Mouse (Mus musculus): ENCODE data around the gene Flt3.
A peak's percentile ranks its signal among the peaks of the same experiment; 100 is the strongest.

Gene Flt3

DNA sequence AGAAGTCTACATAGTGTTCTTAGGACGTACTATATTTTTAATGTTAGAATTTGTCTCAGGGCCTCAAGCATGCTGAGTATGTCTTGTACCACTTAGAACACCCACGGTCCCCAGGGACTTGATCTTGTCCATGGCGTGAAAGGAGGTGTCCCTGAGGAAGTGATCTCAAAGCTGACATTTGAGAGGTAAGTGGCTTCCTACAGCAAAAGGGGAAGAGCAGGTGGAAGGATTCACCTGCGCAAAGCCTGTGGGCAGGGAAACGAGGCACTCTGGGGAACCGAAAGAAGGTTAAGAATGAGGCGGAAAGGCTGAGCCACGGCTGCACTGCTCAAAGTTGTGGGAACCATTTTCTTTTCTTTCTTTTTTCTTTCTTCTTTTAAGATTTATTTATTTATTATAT lies 48.4 kb downstream of the Flt3 start:
- no peak for DNase-seq

GRCm38 (mm10) chr5:147345981-147346380 lies 54.3 kb downstream of the Flt3 start:
- no peak for DNase-seq

DNA sequence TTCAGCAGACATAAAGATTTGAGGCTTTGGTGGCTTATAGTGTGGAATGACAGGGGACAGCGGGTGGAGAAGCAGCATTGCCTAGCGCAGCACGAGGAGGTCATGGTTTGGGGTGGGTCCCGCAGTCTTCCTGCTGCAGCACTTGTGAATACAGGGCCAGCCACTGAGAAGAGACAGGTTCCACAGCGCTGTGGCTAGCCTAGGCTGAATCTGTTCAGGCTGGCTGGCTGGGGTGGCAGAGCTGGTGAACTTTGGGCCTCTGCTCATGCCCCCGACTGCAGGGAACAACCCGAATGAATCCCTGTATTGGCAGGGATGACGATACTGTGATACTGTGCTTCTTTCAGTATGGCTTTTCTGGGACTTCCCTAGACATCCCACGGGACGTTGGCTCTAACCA lies 56.4 kb downstream of the Flt3 start:
- DNase-seq, result no peak

GRCm38 (mm10) chr5:147342901-147343300 lies 57.4 kb downstream of the Flt3 start:
- DNase-seq, result no peak

GRCm38 (mm10) chr5:147340741-147341414 lies 59.4 kb downstream of the Flt3 start:
- no peak for DNase-seq

GRCm38 (mm10) chr5:147339560-147339959 lies 60.7 kb downstream of the Flt3 start:
- DNase-seq, result no peak

DNA sequence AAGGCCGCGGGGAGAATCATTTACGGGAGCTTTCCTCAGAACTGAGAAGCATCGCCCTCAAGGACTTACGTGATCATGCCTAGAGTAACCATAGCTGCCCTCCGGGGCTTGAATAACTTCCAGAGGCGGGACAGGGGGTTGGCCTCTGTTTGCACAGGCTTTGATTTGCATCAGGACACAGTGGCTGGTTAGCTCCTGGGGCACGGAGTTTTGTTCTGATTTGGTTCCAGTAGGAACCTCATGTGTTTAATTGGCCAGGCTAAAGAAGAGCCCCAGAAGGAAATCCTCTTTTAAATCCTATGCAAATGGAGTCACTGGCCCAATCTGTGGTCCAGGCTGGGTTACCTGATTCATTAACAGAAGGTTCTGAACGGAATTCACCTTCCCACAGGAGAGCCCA lies 61.3 kb downstream of the Flt3 start:
- no peak for DNase-seq

- no peak for DNase-seq
These were observed 67.6 kb downstream of the Flt3 start for GRCm38 (mm10) chr5:147332711-147333110.

DNA sequence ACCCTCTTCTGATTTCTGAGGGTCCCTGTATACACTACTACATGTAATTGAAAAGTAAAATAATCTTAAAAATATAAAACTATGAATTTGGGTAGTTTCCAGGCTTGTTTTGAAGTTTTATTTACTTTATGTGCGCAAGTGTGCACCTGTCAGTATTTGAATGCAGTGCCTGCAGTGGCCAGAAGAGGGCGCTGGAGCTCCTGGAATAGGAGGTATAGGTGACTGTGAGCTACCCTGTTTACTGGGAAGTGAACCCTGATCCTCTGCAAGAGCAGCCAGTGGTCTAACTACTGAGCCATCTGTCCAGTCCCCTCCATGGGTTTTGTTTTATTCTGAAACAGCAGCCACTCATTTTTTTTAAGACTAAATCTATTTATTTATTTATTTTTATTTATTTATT lies 68.7 kb downstream of the Flt3 start:
- DNase-seq, result peak in 1 of 2 experiments; percentile 13

DNA sequence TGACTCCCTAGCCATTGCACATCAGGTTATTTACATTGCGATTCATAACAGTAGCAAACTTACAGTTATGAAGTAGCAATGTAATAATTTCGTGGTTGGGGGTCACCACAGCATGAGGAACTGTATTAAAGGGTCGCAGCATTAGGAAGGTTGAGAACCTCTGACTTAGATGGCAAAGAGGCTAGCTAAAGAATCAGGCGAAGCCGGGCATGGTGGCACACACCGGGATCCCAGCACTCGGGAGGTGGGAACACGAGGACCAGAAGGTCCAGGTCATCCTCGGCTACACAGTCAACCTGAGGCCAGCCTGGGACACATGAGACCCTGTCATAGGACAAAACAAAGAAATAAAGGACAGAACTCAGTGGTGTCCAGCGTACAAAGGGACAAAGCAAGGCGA lies 70.3 kb downstream of the Flt3 start:
- no peak for DNase-seq

DNA sequence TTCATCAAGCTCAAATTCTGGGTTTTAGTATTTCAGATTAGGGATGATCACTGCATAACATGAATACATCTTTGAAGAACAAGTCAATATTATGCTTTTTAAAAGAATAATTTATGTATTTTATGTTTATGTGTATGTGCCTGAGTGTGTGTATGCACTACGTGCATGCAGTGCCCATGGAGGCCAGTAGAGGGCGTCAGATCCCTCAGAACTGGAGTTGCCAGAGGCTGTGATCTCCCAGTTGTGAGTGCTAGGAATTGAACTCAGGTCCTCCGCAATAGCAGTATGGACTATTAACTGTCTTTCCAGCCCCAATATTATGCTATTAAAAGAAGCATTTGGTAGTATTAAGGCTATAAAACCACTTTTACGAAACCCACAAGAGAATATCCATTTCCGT lies 72.7 kb downstream of the Flt3 start:
- no peak for DNase-seq

DNA sequence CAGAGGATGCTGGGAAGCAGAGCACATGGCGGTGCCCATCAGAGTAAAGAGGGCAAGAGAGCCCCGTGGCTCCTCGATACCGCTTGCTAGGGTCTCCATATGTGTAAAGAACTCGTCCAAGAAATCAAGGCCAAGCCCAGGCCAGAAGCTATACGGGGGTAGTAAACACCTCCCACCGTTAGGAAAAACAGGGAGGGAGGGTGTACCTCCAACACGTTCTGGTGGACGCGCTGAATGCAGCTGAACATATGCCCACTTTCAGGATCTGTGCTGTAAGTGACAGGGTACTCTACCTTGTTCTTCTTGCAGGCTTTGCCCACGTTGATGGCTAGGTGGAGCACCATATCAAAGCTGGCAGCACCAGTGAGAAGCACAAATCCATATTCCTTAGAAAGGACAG lies 74.4 kb downstream of the Flt3 start:
- DNase-seq, result no peak

GRCm38 (mm10) chr5:147323237-147323917 lies 76.9 kb downstream of the Flt3 start:
- DNase-seq, result peak; percentile 52 to 58

GRCm38 (mm10) chr5:147322183-147322582 lies 78.1 kb downstream of the Flt3 start, which contains the start of gene Urad:
TSS of gene Urad (minus strand) at chr5:147322440.
- DNase-seq, result no peak

GRCm38 (mm10) chr5:147319653-147320052 lies 80.6 kb downstream of the Flt3 start:
- DNase-seq, result peak in 1 of 2 experiments; percentile 23

DNA sequence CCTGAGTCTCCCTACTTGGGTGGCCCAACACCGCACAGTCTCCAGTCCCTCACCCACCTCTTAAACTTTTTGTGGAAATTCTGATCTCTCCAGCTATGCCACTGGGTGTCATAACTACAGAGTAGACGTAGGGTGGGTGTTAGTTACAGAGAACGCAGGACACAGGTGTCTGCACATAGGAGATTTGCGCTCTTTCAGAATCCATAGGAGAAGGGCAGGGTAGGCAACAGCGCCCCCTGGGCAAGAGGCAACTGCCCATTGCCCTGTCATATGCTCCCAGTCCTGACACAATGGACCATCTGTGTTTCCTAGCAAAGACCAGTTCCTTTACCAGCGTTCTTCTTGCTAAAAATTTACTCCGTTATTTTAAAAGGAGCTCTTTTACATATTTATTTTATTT lies 82.3 kb downstream of the Flt3 start:
- DNase-seq, result no peak

GRCm38 (mm10) chr5:147317321-147317720 lies 83.0 kb downstream of the Flt3 start:
- DNase-seq, result no peak

DNA sequence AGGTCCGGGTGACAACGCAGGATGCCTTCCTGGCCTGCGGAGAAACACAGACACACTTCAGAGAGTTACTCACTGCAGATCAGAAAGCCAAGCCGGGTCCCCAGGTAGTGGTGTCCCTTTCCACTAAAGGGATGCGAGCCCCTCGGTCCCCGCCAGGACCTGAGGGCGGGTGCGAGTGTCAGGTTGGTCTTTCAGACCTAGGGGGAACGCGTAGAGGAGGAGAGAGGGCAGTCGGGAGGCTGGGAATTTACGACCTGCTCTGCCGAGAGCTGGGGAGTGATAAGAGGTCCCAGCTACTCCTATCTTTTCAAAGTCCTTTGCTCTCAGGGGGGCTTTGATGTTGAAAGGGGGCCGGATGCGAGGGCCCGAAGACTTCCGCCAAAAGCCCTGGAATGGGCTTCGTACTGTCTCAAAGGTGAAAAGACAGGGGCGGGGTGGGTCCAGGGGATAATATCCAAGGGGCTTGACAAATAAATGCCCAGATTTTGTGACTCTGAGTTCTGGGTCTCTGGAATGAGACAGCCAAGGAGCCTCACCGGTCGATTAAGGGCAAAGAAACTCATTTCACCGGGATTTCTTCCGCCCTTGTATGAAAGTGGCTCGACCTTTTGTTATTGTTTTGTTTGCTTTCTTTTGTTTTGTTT lies 84.7 kb downstream of the Flt3 start:
- DNase-seq, result no peak

DNA sequence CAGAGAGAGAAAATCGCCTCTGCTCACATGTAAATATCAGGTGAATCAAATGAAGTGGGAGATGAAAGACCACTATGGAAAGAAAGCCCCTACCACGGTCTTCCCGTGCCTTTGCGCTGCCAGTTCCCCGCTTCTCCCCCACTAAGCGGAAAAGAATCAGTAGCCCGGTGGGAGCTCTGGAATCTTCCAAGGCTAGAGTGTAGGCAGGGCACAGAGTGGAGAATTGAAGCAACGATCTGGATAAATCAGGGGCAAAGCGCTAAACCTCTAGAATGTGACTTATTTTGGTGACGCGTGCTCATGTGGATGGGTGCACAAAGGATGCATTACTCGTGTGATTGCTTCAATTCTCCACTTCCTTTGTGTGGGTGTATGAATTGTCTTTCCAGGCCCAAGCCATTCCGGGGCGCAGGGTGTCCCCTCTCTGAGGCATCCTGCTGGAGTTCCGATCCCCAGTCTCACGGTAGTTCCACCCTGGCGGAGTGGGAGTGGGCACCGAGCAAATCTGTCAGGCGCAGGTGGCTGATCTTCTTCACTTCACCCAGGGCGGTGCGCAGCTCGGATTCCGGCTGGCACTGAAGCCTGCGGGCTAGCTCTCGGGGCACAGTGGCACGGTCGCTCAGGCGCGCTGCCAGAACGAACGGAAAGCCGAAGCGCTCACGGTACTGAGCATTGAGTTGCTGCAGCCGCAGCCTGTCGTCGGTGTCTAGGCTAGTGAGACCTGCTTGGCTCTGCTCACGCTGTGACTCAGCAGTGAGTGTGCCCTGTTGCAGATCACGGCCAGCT lies 85.5 kb downstream of the Flt3 start:
- no peak for DNase-seq

GRCm38 (mm10) chr5:147312830-147313685 lies 87.2 kb downstream of the Flt3 start:
- no peak for DNase-seq

DNA sequence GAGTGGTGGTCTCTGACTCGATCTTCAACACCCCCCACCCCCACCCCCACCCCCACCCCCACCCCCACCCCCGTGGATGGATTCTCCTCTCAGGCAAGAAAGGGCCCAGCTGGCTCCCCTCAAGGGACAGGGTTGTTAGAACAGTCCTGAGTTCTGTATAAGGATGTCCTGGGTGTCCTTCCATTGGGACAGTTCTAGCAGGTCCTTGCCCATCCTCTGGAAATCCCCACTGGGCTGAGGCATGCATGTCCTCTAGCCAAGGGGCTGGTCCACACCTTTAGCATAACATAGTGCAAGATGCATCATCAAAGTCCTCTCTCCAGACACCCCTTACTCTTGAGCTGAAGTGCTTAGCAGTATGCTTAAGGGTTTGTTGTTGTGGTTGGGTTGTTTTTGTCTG lies 90.5 kb downstream of the Flt3 start:
- DNase-seq, result no peak

DNA sequence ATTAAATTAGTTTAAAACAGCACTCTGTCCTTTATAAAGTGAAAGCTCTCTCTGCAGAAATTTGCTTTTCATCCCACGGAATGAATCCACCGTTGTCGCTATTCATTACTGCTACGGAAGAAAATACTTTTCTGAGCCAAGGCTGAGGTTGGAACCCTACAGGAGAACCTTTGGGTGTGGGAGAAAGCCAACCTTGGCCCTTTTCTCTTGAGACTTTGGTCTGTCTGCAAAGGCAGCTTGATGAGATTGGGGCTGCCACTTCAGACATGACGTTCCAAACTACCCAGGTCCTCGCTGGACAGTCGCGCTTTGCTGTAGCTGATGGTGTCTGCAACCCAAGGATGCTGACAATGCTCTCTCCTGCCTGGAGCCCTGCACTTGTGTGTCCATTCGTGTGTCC lies 91.8 kb downstream of the Flt3 start:
- DNase-seq, result no peak

All from lung, adult 18-20 months (tissue).